Mouse (Mus musculus) lung, adult 2 months (tissue): ENCODE results near the gene Cox7b2. TPM values are rescaled to one million over a fixed set of nuclear protein-coding genes. Genes with fewer than 3 reads are reported as not detected.
A peak's percentile ranks its signal among the peaks of the same experiment; 100 is the strongest.
"Not testable (repeated sequence)": the region's sequence is repeated elsewhere in the genome, so short reads cannot be mapped to it uniquely, and the experiment has no call there.

Experiments used
- DNase-seq: peaks from one replicate; pipeline ENCODE4 v3.0.0; 2022
- H3K4me1 ChIP-seq: fragments of 200-500 bp; 2 replicates; pipeline ENCODE4 v1.6.1; 2011; ENCODE audit warnings: low read length; ENCODE audit not compliant: control insufficient read depth, insufficient read depth
- H3K4me3 ChIP-seq: fragments of 200-500 bp; replicated peaks from 2 replicates; pipeline ENCODE3; 2011; ENCODE audit warnings: low read depth, mild to moderate bottlenecking, control low read depth, low read length; ENCODE audit errors: extremely low read depth
- CTCF ChIP-seq: fragments of 200-500 bp; IDR thresholded peaks from 2 replicates; pipeline ENCODE4 v1.5.1; 2011; ENCODE audit warnings: mild to moderate bottlenecking, low read length, control low read depth; ENCODE audit not compliant: insufficient read depth
- POLR2A ChIP-seq: fragments of 200-500 bp; IDR thresholded peaks from 2 replicates; pipeline ENCODE4 v1.6.1; 2011; ENCODE audit warnings: low read depth, mild to moderate bottlenecking, control low read depth, low read length, borderline replicate concordance; ENCODE audit errors: extremely low read depth
- WGBS: fragments of 180-500 bp; shearing (Covaris S2); methylation state at CpG from one replicate; pipeline ENCODE4 v1.1.7; 2018; 5-methylcytosine and 5-hydroxymethylcytosine counted together
- polyA plus RNA-seq: library from polyadenylated mRNA; depleted of rRNA; stranded (reverse); fragments of >200 nt; gene quantifications from 2 replicates; pipeline ENCODE4 v1.2.3, GENCODE M21; 2012; rRNA removed

The Cox7b2 gene
- polyA plus RNA-seq = not detected in 2 replicates

DNA sequence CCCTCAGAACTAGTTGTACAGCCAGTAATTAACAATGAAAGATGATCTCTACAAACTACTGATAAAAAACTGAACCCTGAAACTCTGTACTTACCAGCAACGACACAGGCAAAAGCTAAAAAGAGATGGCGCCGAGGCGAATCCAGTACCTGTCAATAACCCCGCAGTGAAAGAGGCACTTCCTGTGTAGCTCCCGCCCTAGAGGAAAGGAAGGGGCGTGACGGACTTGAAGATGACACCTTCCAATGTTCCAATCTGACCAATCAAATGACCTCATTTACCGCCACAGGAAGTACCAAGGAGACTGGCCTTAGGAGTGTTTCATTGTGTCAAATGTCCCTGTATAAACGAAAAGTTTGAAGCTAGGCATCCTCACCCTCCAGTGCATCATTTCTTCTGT, at the start of gene Cox7b2:
Gene Cox7b2, minus strand, starts transcription at position 127 of the 400 bp plus-strand sequence.
- no peak for DNase-seq
- TF ChIP-seq POLR2A = no peak
- TF ChIP-seq CTCF = no peak
- 85% methylated on average over 10 of the region's 10 CpGs for WGBS

DNA sequence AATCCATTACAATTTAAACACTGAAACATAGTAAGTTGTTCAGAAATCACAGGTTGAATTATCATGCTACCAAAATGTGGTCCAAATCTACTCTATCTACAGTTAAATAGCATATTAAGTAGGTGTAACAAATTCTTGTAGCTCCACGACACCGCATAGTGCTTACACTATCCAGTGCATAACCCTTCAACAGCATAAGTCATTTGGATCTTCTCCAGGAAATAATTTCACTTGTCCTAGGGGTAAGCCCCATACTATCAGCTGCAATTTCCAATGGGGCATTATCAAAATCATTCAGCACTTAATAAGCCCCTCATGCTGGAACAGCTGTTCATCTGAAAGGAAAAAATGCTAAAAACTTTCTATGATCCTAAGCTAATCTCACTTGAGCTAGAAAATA, 47.3 kb upstream of the Cox7b2 start:
- TF ChIP-seq POLR2A (no peak), CTCF (no peak)
- Histone ChIP-seq H3K4me1 (no peaks in the 10 kb centered on the region), H3K4me3 (no peak overlapping the region)
- no peak for DNase-seq
- 74% methylated on average over 2 of the region's 2 CpGs for WGBS

More for the DNA sequence above, at the start of gene Cox7b2:
- Histone ChIP-seq H3K4me1 (no peaks in the 10 kb centered on the region), H3K4me3 (no peak within 1 kb of the TSS)

- no peak for TF ChIP-seq POLR2A
- no peak for TF ChIP-seq CTCF
- DNase-seq = no peak
- WGBS = 64% methylated on average over 2 of the region's 2 CpGs
- Histone ChIP-seq H3K4me1 (no peaks in the 10 kb centered on the region), H3K4me3 (no peak overlapping the region)
Measured at GRCm38 (mm10) chr5:71593745-71594255, 45.8 kb upstream of the Cox7b2 start.

DNA sequence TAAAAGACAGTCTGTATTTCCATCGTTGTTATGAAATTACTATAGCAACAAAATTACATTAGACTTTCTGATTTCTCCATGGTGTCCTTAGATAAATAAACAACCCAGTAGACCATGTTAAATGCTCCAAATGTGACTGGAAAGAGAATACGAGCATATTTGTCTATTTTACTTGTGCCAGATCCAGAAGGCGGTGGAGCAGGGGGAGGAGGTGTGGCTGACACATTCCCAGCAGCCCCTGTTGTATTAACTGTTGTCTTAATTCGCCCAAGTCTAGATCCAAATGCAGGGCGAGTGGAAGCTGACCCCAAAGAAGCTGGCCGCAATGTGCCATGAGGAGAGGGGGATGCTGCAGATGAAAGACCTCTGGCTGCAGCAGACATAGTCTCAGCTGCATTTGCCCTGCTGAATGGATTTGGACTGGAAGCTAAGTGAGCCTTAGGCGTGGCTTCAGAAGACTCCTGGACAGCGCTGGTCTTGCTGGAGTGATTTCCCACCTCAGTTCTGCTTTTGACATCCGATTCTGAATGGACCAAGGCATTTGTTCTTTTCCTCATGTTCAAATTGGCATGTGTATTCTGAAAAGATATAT, 23.7 kb upstream of the Cox7b2 start:
- no peak for DNase-seq
- TF ChIP-seq POLR2A (no peak), CTCF (no peak)
- Histone ChIP-seq H3K4me3 (no peak overlapping the region), H3K4me1 (no peaks in the 10 kb centered on the region)
- 53% methylated on average over 9 of the region's 9 CpGs for WGBS

GRCm38 (mm10) chr5:71545554-71545953, 2.5 kb downstream of the Cox7b2 start:
- Histone ChIP-seq H3K4me3 (no peak overlapping the region), H3K4me1 (no peaks in the 10 kb centered on the region)
- no peak for TF ChIP-seq CTCF
- TF ChIP-seq POLR2A = no peak
- DNase-seq = no peak

GRCm38 (mm10) chr5:71525486-71525885, 22.5 kb downstream of the Cox7b2 start:
- WGBS = 58% methylated on average over 9 of the region's 15 CpGs
- not testable (repeated sequence) for DNase-seq, H3K4me3 ChIP-seq, H3K4me1 ChIP-seq

DNA sequence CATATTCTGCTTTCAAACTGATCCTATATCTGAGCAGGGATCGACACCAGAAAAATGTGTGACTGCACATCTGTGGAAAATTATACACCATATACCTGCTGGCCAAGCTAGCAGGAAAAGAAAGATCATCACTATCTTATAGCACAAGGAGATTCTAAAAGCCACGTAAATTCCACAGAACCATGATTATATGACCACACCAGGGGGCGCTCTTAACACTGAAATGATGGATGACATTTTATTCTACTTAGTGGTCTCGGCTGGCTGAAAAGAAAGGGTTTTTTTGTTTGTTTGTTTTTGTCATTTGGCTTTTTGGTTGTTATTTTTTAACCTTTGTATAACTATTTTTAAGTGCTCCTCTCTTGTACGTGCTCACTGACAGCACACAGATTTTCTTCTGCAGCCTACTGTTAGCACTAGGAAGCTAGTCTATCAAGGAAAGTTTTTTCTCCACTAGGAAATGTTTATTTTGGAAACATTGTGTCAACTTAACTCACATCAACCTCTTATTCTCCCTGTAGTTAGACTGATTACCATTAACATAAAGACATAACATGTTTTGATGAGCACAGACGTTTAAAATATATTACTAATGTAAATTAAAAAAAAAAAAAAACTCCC, 45.8 kb downstream of the Cox7b2 start:
- H3K4me3 ChIP-seq = no peak overlapping the region
- TF ChIP-seq CTCF = no peak
- WGBS = 11% methylated on average over 6 of the region's 6 CpGs
- no peaks in the 10 kb centered on the region for H3K4me1 ChIP-seq
- DNase-seq = peak; percentile 4

DNA sequence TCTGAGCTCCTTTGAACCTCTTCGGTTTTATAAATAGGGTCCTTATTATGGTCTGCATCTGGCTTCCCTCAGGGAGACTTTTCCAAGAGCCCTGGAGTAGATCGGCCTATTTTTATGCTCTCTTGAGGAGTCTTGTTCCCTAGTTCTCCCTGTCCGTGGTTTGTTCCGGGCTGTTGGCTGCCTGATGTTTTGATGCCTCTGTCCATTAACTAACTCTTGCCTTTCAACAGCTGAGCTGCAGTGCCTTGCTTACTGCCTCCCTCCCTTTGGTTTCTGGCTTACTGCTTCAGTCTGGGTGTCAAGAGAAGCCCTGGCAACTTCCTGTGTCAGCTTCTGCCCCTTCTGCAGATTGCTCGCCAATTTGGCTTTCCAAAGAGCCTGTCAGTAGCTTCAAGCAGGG, 52.4 kb downstream of the Cox7b2 start:
- WGBS = 62% methylated on average over 5 of the region's 5 CpGs
- TF ChIP-seq POLR2A = no peak
- TF ChIP-seq CTCF = no peak

GRCm38 (mm10) chr5:71456957-71457356, 91.0 kb downstream of the Cox7b2 start:
- no peaks in the 10 kb centered on the region for H3K4me1 ChIP-seq
- 45% methylated on average over 3 of the region's 3 CpGs for WGBS
- H3K4me3 ChIP-seq = no peak overlapping the region
- TF ChIP-seq CTCF (no peak), POLR2A (no peak)
- DNase-seq = no peak

More for the DNA sequence above, 52.4 kb downstream of the Cox7b2 start:
- Histone ChIP-seq H3K4me3 (no peak overlapping the region), H3K4me1 (no peaks in the 10 kb centered on the region)
- no peak for DNase-seq

DNA sequence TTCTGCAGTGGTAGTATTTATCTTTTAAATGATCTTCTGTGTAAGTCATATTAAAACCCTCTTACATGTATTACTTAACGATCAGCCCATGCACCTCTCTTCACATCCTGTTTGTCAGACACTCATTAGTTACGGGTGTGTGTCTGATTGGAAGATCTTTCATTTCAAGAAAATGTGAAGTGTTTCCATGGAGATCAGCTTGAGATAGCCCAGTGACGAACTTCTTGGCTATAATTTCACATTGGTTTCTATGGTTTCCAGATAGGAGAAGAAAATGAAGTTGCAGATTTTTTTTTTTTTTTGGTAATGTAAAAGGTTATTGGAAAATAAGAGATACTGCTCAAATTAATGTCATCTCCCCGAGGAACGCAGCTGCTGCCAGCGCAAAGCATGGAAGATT, 107.8 kb downstream of the Cox7b2 start:
- WGBS = 71% methylated on average over 6 of the region's 6 CpGs
- no peaks in the 10 kb centered on the region for H3K4me1 ChIP-seq
- no peak for DNase-seq
- no peak for TF ChIP-seq POLR2A
- no peak for TF ChIP-seq CTCF
- no peak overlapping the region for H3K4me3 ChIP-seq

Other genes with a start within 250 kb of the Cox7b2 start
- gene Gabrb1, start 109.9 kb upstream of the Cox7b2 start, polyA plus RNA-seq = 0.02 TPM in 1 of 2 replicates, not detected in the other
- 0.18 and 0.22 TPM in 2 replicates for gene Gabra4, start 110.1 kb upstream of the Cox7b2 start, polyA plus RNA-seq